Mouse (Mus musculus) kidney, adult 2 months (tissue): Measurements from ENCODE around the gene Ppp6r2. TPM values are rescaled to one million over a fixed set of nuclear protein-coding genes. Genes with fewer than 3 reads are reported as not detected.

ENCODE experiments used
- DNase-seq: peaks from one replicate; pipeline ENCODE4 v3.0.0; 2021
- H3K27ac ChIP-seq: fragments of 200-500 bp; 2 replicates; pipeline ENCODE4 v1.5.1; 2012; ENCODE audit warnings: low read depth, low read length, control low read depth, inconsistent platforms; ENCODE audit not compliant: insufficient read depth
- H3K27me3 ChIP-seq: fragments of 200-500 bp; replicated peaks from 2 replicates; pipeline ENCODE4 v1.6.1; 2012; ENCODE audit warnings: mild to moderate bottlenecking, moderate library complexity, low read length, inconsistent platforms; ENCODE audit not compliant: control insufficient read depth, insufficient read depth
- H3K36me3 ChIP-seq: fragments of 200-500 bp; 2 replicates; pipeline ENCODE4 v1.6.1; 2012; ENCODE audit warnings: mild to moderate bottlenecking, moderate library complexity, low read length, inconsistent platforms; ENCODE audit not compliant: control insufficient read depth, insufficient read depth
- H3K4me1 ChIP-seq: fragments of 200-500 bp; 2 replicates; pipeline ENCODE4 v1.6.1; 2011; ENCODE audit warnings: low read length; ENCODE audit not compliant: control insufficient read depth, insufficient read depth
- H3K4me3 ChIP-seq: fragments of 200-500 bp; 2 replicates; pipeline ENCODE4 v1.5.1; 2011; ENCODE audit warnings: mild to moderate bottlenecking, low read depth, low read length, control low read depth; ENCODE audit not compliant: insufficient read depth
- CTCF ChIP-seq: fragments of 200-500 bp; conservative IDR thresholded peaks from 2 replicates; pipeline ENCODE4 v1.5.1; 2011; ENCODE audit warnings: low read depth, mild to moderate bottlenecking, control low read depth, low read length, moderate library complexity, mixed read lengths; ENCODE audit not compliant: insufficient read depth, insufficient read length
- POLR2A ChIP-seq: fragments of 200-500 bp; IDR thresholded peaks from one replicate; pipeline ENCODE4 v1.6.1; 2011; ENCODE audit warnings: low read depth, low read length, control low read depth
- WGBS: fragments of 180-500 bp; shearing (Covaris S2); methylation state at CpG from one replicate; pipeline ENCODE4 v1.1.7; 2018; 5-methylcytosine and 5-hydroxymethylcytosine counted together
- polyA plus RNA-seq: library from polyadenylated mRNA; depleted of rRNA; stranded (reverse); fragments of >200 nt; gene quantifications from 2 replicates; pipeline ENCODE4 v1.2.3, GENCODE M21; 2012; rRNA removed

Ppp6r2 gene
- polyA plus RNA-seq, 1 experiment: 85.0 TPM

- Histone ChIP-seq H3K4me3 (no peak overlapping the region), H3K27ac (peak overlapping the region; percentile 42; the same call in 1 of the 2 replicates), H3K4me1 (no peaks in the 10 kb centered on the region; the same call in 1 of the 2 replicates), H3K27me3 (no peaks in the 10 kb centered on the region), H3K36me3 (no peaks in the 10 kb centered on the region)
- DNase-seq: peak; percentile 90
- no peak for TF ChIP-seq POLR2A
- TF ChIP-seq CTCF: no peak
- 36% methylated on average over 5 of the region's 5 CpGs for WGBS
These were observed 115.1 kb downstream of the Ppp6r2 start for GRCm38 (mm10) chr15:89326441-89326840.

- 59% methylated on average over 7 of the region's 7 CpGs for WGBS
- peaks cover 4% of the 10 kb centered on the region; the same call in 1 of the 2 replicates for H3K4me1 ChIP-seq
- peak; percentile 93 for DNase-seq
- H3K27me3 ChIP-seq: no peaks in the 10 kb centered on the region
- H3K4me3 ChIP-seq: peak within 1 kb of the TSS; percentile 54
- TF ChIP-seq POLR2A (peak; percentile 97), CTCF (no peak)
- peak within 1 kb of the TSS; percentile 77 for H3K27ac ChIP-seq
- H3K36me3 ChIP-seq: peaks cover 11% of the 10 kb centered on the region; the same call in 1 of the 2 replicates
These were observed 122.9 kb downstream of the Ppp6r2 start, which contains the start of gene Miox for GRCm38 (mm10) chr15:89334271-89334670. TSS of gene Miox (plus strand) at chr15:89334398.

GRCm38 (mm10) chr15:89334774-89335537, 123.6 kb downstream of the Ppp6r2 start:
- peak overlapping the region; percentile 77 for H3K27ac ChIP-seq
- H3K4me1 ChIP-seq: peaks cover 4% of the 10 kb centered on the region; the same call in 1 of the 2 replicates
- peak overlapping the region; percentile 54 for H3K4me3 ChIP-seq
- peak; percentile 56 for DNase-seq
- TF ChIP-seq POLR2A (peak; percentile 16), CTCF (no peak)
- H3K36me3 ChIP-seq: peaks cover 11% of the 10 kb centered on the region; the same call in 1 of the 2 replicates
- no peaks in the 10 kb centered on the region for H3K27me3 ChIP-seq
- 52% methylated on average over 17 of the region's 17 CpGs for WGBS

- Histone ChIP-seq H3K4me1 (peaks cover 4% of the 10 kb centered on the region; the same call in 1 of the 2 replicates), H3K27me3 (no peaks in the 10 kb centered on the region), H3K27ac (peak overlapping the region; percentile 77), H3K4me3 (peak overlapping the region; percentile 54), H3K36me3 (peaks cover 11% of the 10 kb centered on the region; the same call in 1 of the 2 replicates)
- DNase-seq: peak; percentile 49
- 60% methylated on average over 14 of the region's 14 CpGs for WGBS
- TF ChIP-seq POLR2A: peak; percentile 64
- TF ChIP-seq CTCF: no peak
These were observed 125.1 kb downstream of the Ppp6r2 start for GRCm38 (mm10) chr15:89336422-89336821.

Other genes with a start within 250 kb of the Ppp6r2 start
- not detected in 2 replicates for gene Mlc1, start 232.5 kb upstream of the Ppp6r2 start, polyA plus RNA-seq
- 0.06 TPM in 1 of 2 replicates, not detected in the other for gene Mov10l1, start 228.6 kb upstream of the Ppp6r2 start, polyA plus RNA-seq
- gene Panx2, start 151.8 kb upstream of the Ppp6r2 start, polyA plus RNA-seq: 0.08 and 0.19 TPM in 2 replicates
- gene Trabd, start 136.4 kb upstream of the Ppp6r2 start, polyA plus RNA-seq: 47.2 and 51.0 TPM in 2 replicates
- gene Selenoo, start 122.5 kb upstream of the Ppp6r2 start, polyA plus RNA-seq: 55.9 and 68.7 TPM in 2 replicates
- gene Tubgcp6, start 88.4 kb upstream of the Ppp6r2 start, polyA plus RNA-seq: 17.2 and 24.4 TPM in 2 replicates
- 26.5 and 27.7 TPM in 2 replicates for gene Hdac10, start 82.9 kb upstream of the Ppp6r2 start, polyA plus RNA-seq
- 12.7 and 13.9 TPM in 2 replicates for gene Mapk12, start 70.8 kb upstream of the Ppp6r2 start, polyA plus RNA-seq
- 6.0 and 7.9 TPM in 2 replicates for gene Mapk11, start 61.9 kb upstream of the Ppp6r2 start, polyA plus RNA-seq
- 288 and 297 TPM in 2 replicates for gene Plxnb2, start 30.8 kb upstream of the Ppp6r2 start, polyA plus RNA-seq
- gene Dennd6b, start 15.1 kb upstream of the Ppp6r2 start, polyA plus RNA-seq: 11.2 and 15.0 TPM in 2 replicates
- gene Sbf1, start 103.8 kb downstream of the Ppp6r2 start, polyA plus RNA-seq: 174 and 184 TPM in 2 replicates
- gene Adm2, start 111.2 kb downstream of the Ppp6r2 start, polyA plus RNA-seq: 12.1 and 13.4 TPM in 2 replicates
- gene Miox, start 122.8 kb downstream of the Ppp6r2 start, polyA plus RNA-seq: 7,787 and 8,230 TPM in 2 replicates
- gene Lmf2, start 144.1 kb downstream of the Ppp6r2 start, polyA plus RNA-seq: 40.2 and 43.7 TPM in 2 replicates
- 111 and 124 TPM in 2 replicates for gene Ncaph2, start 144.2 kb downstream of the Ppp6r2 start, polyA plus RNA-seq
- 59.5 and 65.3 TPM in 2 replicates for gene Sco2, start 162.3 kb downstream of the Ppp6r2 start, polyA plus RNA-seq
- 1.8 and 3.1 TPM in 2 replicates for gene Tymp, start 165.5 kb downstream of the Ppp6r2 start, polyA plus RNA-seq
- gene Odf3b, start 167.7 kb downstream of the Ppp6r2 start, polyA plus RNA-seq: 1.6 and 2.2 TPM in 2 replicates
- not detected in 2 replicates for gene Klhdc7b, start 173.4 kb downstream of the Ppp6r2 start, polyA plus RNA-seq
- gene Syce3, start 198.9 kb downstream of the Ppp6r2 start, polyA plus RNA-seq: not detected in 2 replicates
- 55.3 and 64.1 TPM in 2 replicates for gene Cpt1b, start 214.3 kb downstream of the Ppp6r2 start, polyA plus RNA-seq
- 0.76 and 0.99 TPM in 2 replicates for gene C730034F03Rik, start 218.0 kb downstream of the Ppp6r2 start, polyA plus RNA-seq
- gene Gm44502, start 218.1 kb downstream of the Ppp6r2 start, polyA plus RNA-seq: 1.1 and 1.5 TPM in 2 replicates
- gene Chkb, start 218.4 kb downstream of the Ppp6r2 start, polyA plus RNA-seq: 58.2 and 62.6 TPM in 2 replicates
- gene Mapk8ip2, start 242.4 kb downstream of the Ppp6r2 start, polyA plus RNA-seq: 0.29 and 0.59 TPM in 2 replicates